Mouse (Mus musculus) heart, embryonic 15.5 days (tissue): ENCODE data around the gene Gm3238. TPM values are rescaled to one million over a fixed set of nuclear protein-coding genes. Genes with fewer than 3 reads are reported as not detected.
"Not testable (repeated sequence)": the region's sequence is repeated elsewhere in the genome, so short reads cannot be mapped to it uniquely, and the experiment has no call there.

ENCODE experiments used
- ATAC-seq: fragments of 200-750 bp; cut with Nextera tagmentation; replicated peaks from 2 replicates; pipeline ENCODE4 v1.8.0; 2017; ENCODE audit warnings: low read depth, moderate TSS enrichment; ENCODE audit not compliant: insufficient number of reproducible peaks, insufficient read depth, low FRiP score
- H3K27ac ChIP-seq: fragments of 300-500 bp; sonication (generic); 2 replicates; pipeline ENCODE4 v1.5.1; 2015; ENCODE audit warnings: mild to moderate bottlenecking, inconsistent platforms
- H3K27me3 ChIP-seq: fragments of 300-500 bp; sonication (generic); 2 replicates; pipeline ENCODE4 v1.6.1; 2015; ENCODE audit warnings: inconsistent platforms
- H3K36me3 ChIP-seq: fragments of 300-500 bp; sonication (generic); 2 replicates; pipeline ENCODE4 v1.6.1; 2015; ENCODE audit warnings: mild to moderate bottlenecking, inconsistent platforms
- H3K4me1 ChIP-seq: fragments of 300-500 bp; sonication (generic); replicated peaks from 2 replicates; pipeline ENCODE4 v1.6.1; 2015; ENCODE audit warnings: inconsistent platforms
- H3K4me2 ChIP-seq: fragments of 300-500 bp; sonication (generic); 2 replicates; pipeline ENCODE4 v1.6.1; 2015; ENCODE audit warnings: inconsistent platforms, mild to moderate bottlenecking, moderate library complexity
- H3K4me3 ChIP-seq: fragments of 300-500 bp; sonication (generic); 2 replicates; pipeline ENCODE4 v1.5.1; 2015; ENCODE audit warnings: mild to moderate bottlenecking, inconsistent platforms
- H3K9ac ChIP-seq: fragments of 300-500 bp; sonication (generic); 2 replicates; pipeline ENCODE4 v1.6.1; 2015; ENCODE audit warnings: mild to moderate bottlenecking, inconsistent platforms
- H3K9me3 ChIP-seq: fragments of 300-500 bp; sonication (generic); replicated peaks from 2 replicates; pipeline ENCODE4 v1.6.1; 2016; ENCODE audit warnings: inconsistent platforms
- WGBS: fragments of 180-500 bp; shearing (Covaris S2); methylation state at CpG from one replicate; pipeline ENCODE4 v1.1.7; 2015; ENCODE audit warnings: mixed read lengths; 5-methylcytosine and 5-hydroxymethylcytosine counted together
- polyA plus RNA-seq: library from polyadenylated mRNA; unstranded; fragments of >200 nt; fragmentation: Nextera tagmentation; extraction: Ambion mirVana; gene quantifications from 2 replicates; pipeline ENCODE4 v1.2.1, GENCODE M21; 2015

Gm3238 gene
- polyA plus RNA-seq: not detected in 2 replicates

DNA sequence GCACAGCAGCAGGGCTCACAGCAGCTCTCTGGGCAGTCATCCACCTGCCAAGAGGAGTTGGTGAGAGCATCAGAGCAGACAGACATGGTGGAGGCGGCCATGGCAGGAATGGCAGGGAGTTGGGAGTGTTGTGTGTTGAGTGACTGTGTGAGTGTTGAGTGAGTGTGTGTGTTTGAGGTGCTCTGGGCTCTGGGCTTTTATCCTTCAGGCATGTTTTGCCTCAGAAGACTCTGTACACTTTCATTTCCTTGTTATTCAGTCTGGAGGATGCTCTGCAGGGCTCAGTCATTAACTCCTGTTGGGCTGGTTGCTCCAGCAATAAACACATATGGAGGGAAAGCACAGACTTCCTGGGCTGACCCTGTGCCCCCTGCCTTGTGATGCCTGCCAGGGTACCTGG, at the start of gene Gm3238:
Gm3238 (minus strand) TSS at position 101 of the 400 bp plus-strand sequence.
- not testable (repeated sequence) for ATAC-seq, H3K4me3 ChIP-seq, H3K4me2 ChIP-seq, H3K9me3 ChIP-seq, H3K9ac ChIP-seq, H3K36me3 ChIP-seq, H3K27ac ChIP-seq, H3K4me1 ChIP-seq, H3K27me3 ChIP-seq
- 90% methylated on average over 1 of the region's 1 CpGs for WGBS

- no peaks in the 10 kb centered on the region for H3K4me1 ChIP-seq
- 39% methylated on average over 4 of the region's 4 CpGs for WGBS
- H3K36me3 ChIP-seq: no peaks in the 10 kb centered on the region
- H3K9ac ChIP-seq: no peak overlapping the region
- H3K4me3 ChIP-seq: no peak overlapping the region
- no peak overlapping the region for H3K27ac ChIP-seq
- no peaks in the 10 kb centered on the region for H3K27me3 ChIP-seq
- no peak for ATAC-seq
- H3K9me3 ChIP-seq: no peaks in the 10 kb centered on the region
- no peak overlapping the region for H3K4me2 ChIP-seq
Measured at GRCm38 (mm10) chr10:77819203-77819602, 48.1 kb upstream of the Gm3238 start.

DNA sequence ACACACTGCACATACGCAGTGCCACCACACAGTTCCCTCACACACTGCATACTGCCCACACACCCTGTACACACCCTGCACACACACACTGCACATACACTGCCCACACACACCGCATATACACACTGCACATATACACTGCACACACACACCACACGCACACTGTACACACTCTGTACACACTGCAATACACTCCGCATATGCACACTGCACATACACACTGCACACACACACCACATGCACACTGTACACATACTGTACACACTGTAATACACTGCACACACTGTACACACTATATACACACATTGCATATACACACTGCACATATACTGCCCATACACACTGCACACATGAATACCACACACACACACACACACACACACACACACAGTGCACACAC, 47.4 kb upstream of the Gm3238 start:
- no peak overlapping the region for H3K4me2 ChIP-seq
- H3K36me3 ChIP-seq: no peaks in the 10 kb centered on the region
- H3K4me3 ChIP-seq: no peak overlapping the region
- no peak overlapping the region for H3K9ac ChIP-seq
- no peaks in the 10 kb centered on the region for H3K4me1 ChIP-seq
- H3K27me3 ChIP-seq: no peaks in the 10 kb centered on the region
- ATAC-seq: 0 out of 2 replicates have a peak, but pooled peaks have one; percentile 55
- no peaks in the 10 kb centered on the region for H3K9me3 ChIP-seq
- H3K27ac ChIP-seq: no peak overlapping the region
- WGBS: 94% methylated on average over 4 of the region's 4 CpGs

GRCm38 (mm10) chr10:77815514-77815913, 44.4 kb upstream of the Gm3238 start:
- Histone ChIP-seq H3K27ac (no peak overlapping the region), H3K4me1 (no peaks in the 10 kb centered on the region), H3K9ac (no peak overlapping the region), H3K4me3 (no peak overlapping the region), H3K27me3 (no peaks in the 10 kb centered on the region), H3K36me3 (no peaks in the 10 kb centered on the region), H3K4me2 (no peak overlapping the region), H3K9me3 (no peaks in the 10 kb centered on the region)
- ATAC-seq: no peak
- WGBS: 22% methylated on average over 5 of the region's 5 CpGs

GRCm38 (mm10) chr10:77814382-77814781, 43.3 kb upstream of the Gm3238 start, which contains the start of gene Gm2696:
Gene Gm2696, plus strand, starts transcription at chr10:77814682.
- no peaks in the 10 kb centered on the region for H3K4me1 ChIP-seq
- H3K9ac ChIP-seq: no peak within 1 kb of the TSS
- no peaks in the 10 kb centered on the region for H3K9me3 ChIP-seq
- no peak within 1 kb of the TSS for H3K27ac ChIP-seq
- ATAC-seq: no peak
- no peaks in the 10 kb centered on the region for H3K27me3 ChIP-seq
- no peak within 1 kb of the TSS for H3K4me2 ChIP-seq
- no peaks in the 10 kb centered on the region for H3K36me3 ChIP-seq
- 29% methylated on average over 4 of the region's 4 CpGs for WGBS
- no peak within 1 kb of the TSS for H3K4me3 ChIP-seq

DNA sequence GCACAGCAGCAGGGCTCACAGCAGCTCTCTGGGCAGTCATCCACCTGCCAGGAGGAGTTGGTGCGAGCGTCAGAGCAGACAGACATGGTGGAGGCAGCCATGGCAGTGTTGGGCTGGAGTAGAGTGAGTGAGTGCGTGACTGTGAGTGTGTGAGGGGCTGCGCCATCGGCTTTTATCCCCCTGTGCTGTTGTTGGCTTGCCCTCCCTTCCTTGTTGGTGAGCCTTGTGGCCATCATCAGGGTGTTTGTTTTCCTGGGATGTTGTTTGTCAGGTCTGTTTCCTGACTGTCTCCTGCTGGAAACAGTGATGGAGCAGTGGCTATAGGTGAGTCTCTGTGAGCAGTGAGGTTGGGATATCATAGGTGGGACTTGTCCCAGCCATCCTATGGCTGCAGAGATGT, 40.6 kb upstream of the Gm3238 start, which contains the start of gene Gm9507:
Gm9507 (minus strand) TSS at position 101 of the 400 bp plus-strand sequence.
- no peaks in the 10 kb centered on the region for H3K36me3 ChIP-seq
- H3K4me3 ChIP-seq: no peak within 1 kb of the TSS
- no peak within 1 kb of the TSS for H3K27ac ChIP-seq
- ATAC-seq: no peak
- H3K4me2 ChIP-seq: no peak within 1 kb of the TSS
- H3K27me3 ChIP-seq: no peaks in the 10 kb centered on the region
- 63% methylated on average over 5 of the region's 5 CpGs for WGBS
- no peaks in the 10 kb centered on the region for H3K4me1 ChIP-seq
- H3K9me3 ChIP-seq: no peaks in the 10 kb centered on the region
- H3K9ac ChIP-seq: no peak within 1 kb of the TSS

GRCm38 (mm10) chr10:77804095-77804494, 33.0 kb upstream of the Gm3238 start:
- Histone ChIP-seq H3K9me3 (no peaks in the 10 kb centered on the region), H3K9ac (no peak overlapping the region), H3K36me3 (no peaks in the 10 kb centered on the region), H3K4me1 (no peaks in the 10 kb centered on the region; the same call in 1 of the 2 replicates), H3K27me3 (no peaks in the 10 kb centered on the region), H3K4me3 (no peak overlapping the region), H3K4me2 (no peak overlapping the region), H3K27ac (no peak overlapping the region)
- WGBS: 62% methylated on average over 3 of the region's 3 CpGs
- ATAC-seq: no peak

DNA sequence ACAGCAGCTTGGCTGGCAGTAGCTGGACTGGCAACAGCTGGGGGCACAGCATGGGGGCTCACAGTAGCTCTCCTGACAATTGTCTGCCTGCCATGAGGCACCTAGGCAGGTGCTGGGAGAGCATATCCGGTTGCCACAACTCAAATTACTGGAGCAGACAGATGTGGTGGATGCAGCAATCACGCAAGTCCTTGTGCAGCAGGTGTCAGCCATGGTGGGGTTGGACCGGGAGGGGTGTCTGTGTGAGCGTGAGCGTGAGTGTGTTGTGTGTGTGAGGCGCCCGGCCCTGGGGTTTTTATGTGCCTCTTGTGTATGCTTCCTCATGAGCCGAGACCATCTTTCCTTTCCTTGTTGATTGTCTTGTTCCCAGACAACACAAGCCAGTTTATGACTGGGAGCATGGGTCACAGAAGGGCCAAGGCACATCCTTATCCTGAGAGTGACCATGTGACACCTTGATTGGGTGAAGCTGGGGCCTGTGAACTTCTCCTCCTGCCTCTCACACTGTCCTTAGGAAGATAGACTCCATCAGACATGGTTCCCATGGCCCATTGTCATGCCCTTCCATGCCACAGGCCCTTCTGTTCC, 27.9 kb upstream of the Gm3238 start, which contains the start of gene Gm19668:
Gm19668 (minus strand) TSS at position 213 of the 588 bp plus-strand sequence.
- peaks cover 13% of the 10 kb centered on the region for H3K4me1 ChIP-seq
- no peak for ATAC-seq
- no peak within 1 kb of the TSS for H3K9ac ChIP-seq
- H3K27me3 ChIP-seq: no peaks in the 10 kb centered on the region
- no peak within 1 kb of the TSS for H3K4me3 ChIP-seq
- no peaks in the 10 kb centered on the region for H3K36me3 ChIP-seq
- 57% methylated on average over 8 of the region's 8 CpGs for WGBS
- no peak within 1 kb of the TSS for H3K4me2 ChIP-seq
- peak within 1 kb of the TSS; percentile 37; the same call in 1 of the 2 replicates for H3K27ac ChIP-seq
- no peaks in the 10 kb centered on the region for H3K9me3 ChIP-seq

GRCm38 (mm10) chr10:77798164-77798920, 27.2 kb upstream of the Gm3238 start:
- H3K4me2 ChIP-seq, H3K4me3 ChIP-seq, H3K9me3 ChIP-seq, H3K9ac ChIP-seq, ATAC-seq, H3K27me3 ChIP-seq, H3K36me3 ChIP-seq: not testable (repeated sequence)
- 28% methylated on average over 3 of the region's 3 CpGs for WGBS
- Histone ChIP-seq H3K27ac (peak overlapping the region; percentile 37; the same call in 1 of the 2 replicates), H3K4me1 (peaks cover 13% of the 10 kb centered on the region)

GRCm38 (mm10) chr10:77797677-77798076, 26.6 kb upstream of the Gm3238 start:
- peaks cover 13% of the 10 kb centered on the region for H3K4me1 ChIP-seq
- no peaks in the 10 kb centered on the region for H3K9me3 ChIP-seq
- no peak overlapping the region for H3K4me2 ChIP-seq
- no peaks in the 10 kb centered on the region for H3K27me3 ChIP-seq
- H3K9ac ChIP-seq: no peak overlapping the region
- H3K36me3 ChIP-seq: no peaks in the 10 kb centered on the region
- H3K4me3 ChIP-seq: no peak overlapping the region
- ATAC-seq: no peak
- H3K27ac ChIP-seq: peak overlapping the region; percentile 37; the same call in 1 of the 2 replicates
- 2% methylated on average over 3 of the region's 3 CpGs for WGBS

GRCm38 (mm10) chr10:77794976-77795375, 23.9 kb upstream of the Gm3238 start, which contains the start of gene Gm9639:
Gene Gm9639, minus strand, starts transcription at chr10:77795076.
- Histone ChIP-seq H3K4me2 (no peak within 1 kb of the TSS), H3K36me3 (no peaks in the 10 kb centered on the region), H3K4me3 (no peak within 1 kb of the TSS), H3K27me3 (no peaks in the 10 kb centered on the region), H3K4me1 (peaks cover 13% of the 10 kb centered on the region), H3K27ac (no peak within 1 kb of the TSS), H3K9ac (no peak within 1 kb of the TSS), H3K9me3 (no peaks in the 10 kb centered on the region)
- WGBS: 69% methylated on average over 2 of the region's 2 CpGs
- ATAC-seq: no peak
